Mouse (Mus musculus): Measurements from ENCODE around the gene Ssb.

Gene Ssb

GRCm38 (mm10) chr2:69861485-69862091 lies at the start of gene Ssb:
Ssb (plus strand) TSS chr2:69861562.
- DNase-seq (ENCODE audit: low read depth): peak; percentile 97

GRCm38 (mm10) chr2:69816575-69816974 lies 44.8 kb upstream of the Ssb start:
- no peak for DNase-seq (ENCODE audit: low read depth)

DNA sequence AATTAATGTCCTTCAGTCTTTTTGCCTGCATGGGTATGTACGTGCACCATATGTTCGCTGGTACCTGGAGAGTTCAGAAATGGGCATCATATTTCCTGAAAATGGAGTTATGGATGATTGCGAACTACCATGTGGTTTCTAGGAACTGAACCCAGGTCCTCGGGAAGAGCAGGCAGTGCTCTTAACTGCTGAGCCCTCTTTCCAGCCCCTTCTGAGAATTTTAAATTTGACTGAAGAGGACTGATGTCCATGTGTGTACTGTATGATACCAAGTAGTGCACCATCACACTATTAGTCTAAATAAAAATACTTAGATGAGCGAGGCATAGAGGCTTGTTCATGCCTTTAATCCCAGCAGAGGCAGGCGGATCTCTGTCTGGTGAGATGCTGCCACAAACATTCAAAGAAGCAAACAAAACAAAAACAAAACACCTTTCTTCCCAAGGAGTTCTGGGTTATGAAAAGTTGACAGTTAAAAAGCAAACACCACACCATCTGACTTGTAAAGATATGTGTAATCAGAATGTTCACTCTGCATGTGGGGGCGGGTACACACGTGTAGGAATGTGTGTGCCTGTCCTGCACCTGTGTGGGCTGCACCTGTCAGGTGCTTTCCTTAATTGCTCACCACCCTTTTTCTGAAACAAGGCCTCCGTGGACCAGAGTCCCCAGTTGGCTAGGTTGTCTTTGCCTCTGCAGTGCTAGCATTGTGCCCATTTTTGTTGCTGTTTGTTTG lies 42.8 kb upstream of the Ssb start:
- no peak for DNase-seq (ENCODE audit: low read depth)

DNA sequence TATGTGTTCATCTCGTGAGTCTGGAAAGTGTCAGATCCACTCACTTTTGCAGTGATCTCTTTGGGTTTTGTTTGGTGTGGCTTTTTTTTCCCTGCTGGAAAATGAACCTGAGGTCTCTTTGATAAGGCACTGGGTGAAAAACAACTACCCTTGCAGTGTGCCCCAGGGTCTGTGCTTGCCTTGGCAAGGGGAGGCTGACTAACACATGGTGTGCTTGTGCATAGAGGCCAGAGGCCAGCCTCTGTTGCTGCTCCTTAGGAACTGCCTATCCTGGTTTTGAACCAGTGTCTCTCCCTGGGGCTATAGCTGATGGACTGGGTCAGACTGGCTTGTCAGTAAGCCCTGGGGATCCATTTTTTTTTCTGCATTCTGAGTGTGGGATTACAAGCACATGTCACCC lies 41.2 kb upstream of the Ssb start:
- no peak for DNase-seq (ENCODE audit: low read depth)

- DNase-seq (ENCODE audit: low read depth): no peak
These were observed 39.7 kb upstream of the Ssb start, which contains the start of gene Klhl23 for GRCm38 (mm10) chr2:69821711-69822110. Klhl23 (plus strand) TSS chr2:69821944.

DNA sequence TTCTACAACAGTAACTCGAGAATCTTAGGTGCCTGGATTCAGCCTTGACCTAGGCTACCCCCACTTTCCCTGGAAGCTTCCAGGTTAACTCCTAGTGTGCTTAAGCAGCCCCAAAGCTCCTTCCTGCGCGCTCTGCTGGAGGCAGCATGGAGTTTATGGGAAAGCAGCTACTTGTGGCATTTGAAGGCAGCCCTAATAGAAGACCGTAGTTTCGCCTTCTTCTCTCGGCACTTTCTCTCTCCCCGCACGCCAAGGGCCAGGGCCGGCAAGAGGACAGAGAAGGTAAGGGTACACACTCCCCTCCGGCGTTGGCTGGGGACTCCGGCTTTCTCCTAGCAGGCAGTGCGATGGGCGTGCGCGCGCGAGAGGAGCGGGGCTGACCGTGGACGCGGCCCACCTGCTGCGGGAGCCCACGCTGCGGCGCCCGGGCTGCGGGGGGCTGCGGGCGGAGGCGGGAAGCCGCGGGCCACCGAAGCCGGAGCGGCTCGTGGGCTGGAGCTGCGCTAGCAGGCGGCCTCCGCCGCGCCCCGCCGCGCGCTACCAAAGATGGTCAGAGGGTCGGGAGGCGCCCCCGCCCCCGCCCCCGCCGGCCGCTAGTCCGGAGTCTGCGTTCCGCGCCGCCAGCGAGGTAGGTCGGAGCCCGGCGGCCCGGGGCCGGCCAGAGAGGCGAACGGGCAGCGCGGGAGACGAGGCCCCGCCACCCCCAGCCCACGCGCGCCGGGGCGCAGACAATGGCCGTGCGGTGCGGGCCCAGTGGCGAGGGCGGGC lies 38.8 kb upstream of the Ssb start:
- DNase-seq (ENCODE audit: low read depth): peak; percentile 71

DNA sequence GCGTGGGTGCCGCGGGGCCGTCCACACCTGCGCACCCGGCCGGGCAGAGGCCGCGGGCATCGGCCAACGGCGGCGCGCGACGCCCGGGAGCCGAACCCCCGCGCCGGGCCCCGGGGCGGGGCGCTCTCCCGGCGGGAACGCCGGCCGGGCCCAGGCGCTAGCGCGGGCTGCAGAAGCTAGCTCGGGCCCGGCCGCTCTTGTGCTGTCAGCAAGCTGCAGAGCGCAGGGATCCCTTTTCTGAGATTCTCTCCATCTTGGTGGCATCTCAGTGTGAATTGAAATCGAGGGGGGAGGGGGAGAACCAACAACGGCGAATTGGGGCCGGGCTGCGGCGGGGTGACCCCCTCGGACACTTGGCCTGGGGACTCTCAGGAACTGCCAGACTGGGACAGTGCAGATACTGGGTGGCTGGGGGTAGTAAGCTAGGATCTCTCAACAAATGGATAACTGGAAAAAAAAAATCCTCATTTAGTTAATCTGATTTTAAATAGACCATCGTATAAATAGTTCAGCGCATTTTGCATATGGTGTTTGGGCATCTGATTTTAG lies 38.2 kb upstream of the Ssb start:
- DNase-seq (ENCODE audit: low read depth): peak; percentile 77

DNA sequence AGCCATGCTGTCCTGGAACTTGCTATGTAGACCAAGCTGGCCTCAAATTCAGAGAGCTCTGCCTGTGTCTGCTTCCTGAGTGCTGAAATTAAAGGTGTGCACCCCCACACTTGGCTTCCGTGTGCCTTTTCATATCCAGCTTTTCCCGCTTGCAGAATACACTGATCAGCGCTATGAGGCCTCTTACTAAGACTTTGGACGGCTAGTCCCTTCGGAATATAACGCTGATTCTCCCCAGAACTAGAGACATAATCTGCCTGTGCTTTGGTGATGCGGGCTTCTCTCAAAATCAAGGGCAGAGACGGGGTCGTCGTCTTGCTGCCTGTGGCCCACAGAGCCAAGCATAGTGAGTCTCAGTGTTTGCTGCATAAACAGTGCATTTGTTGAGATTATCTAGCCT lies 35.5 kb upstream of the Ssb start:
- DNase-seq (ENCODE audit: low read depth): no peak

- DNase-seq (ENCODE audit: low read depth): no peak
These were observed 35.0 kb upstream of the Ssb start for GRCm38 (mm10) chr2:69826380-69826779.

DNA sequence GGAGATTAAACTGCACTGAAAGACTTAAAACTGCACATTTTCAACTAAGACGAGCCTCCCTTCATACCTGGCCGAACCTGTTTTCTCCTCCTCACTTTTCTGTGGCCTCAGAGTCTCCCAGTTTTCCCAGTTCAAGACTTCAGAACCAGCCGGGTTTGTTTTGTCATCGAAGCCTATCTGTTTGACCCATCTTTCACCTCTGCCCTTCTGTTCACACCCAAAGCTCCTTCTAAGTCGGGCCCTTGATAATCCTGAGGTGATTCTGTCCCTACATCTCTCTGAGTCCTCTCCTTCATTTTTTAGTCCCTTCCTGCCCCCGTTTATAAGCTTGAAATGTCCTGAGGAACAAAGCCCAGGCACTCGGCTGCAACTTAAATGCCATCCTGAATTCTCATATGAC lies 33.3 kb upstream of the Ssb start:
- no peak for DNase-seq (ENCODE audit: low read depth)

GRCm38 (mm10) chr2:69829680-69830079 lies 31.7 kb upstream of the Ssb start:
- DNase-seq (ENCODE audit: low read depth): no peak

GRCm38 (mm10) chr2:69830116-69830515 lies 31.2 kb upstream of the Ssb start:
- DNase-seq (ENCODE audit: low read depth): no peak

GRCm38 (mm10) chr2:69837244-69837967 lies 24.0 kb upstream of the Ssb start:
- no peak for DNase-seq (ENCODE audit: low read depth)

DNA sequence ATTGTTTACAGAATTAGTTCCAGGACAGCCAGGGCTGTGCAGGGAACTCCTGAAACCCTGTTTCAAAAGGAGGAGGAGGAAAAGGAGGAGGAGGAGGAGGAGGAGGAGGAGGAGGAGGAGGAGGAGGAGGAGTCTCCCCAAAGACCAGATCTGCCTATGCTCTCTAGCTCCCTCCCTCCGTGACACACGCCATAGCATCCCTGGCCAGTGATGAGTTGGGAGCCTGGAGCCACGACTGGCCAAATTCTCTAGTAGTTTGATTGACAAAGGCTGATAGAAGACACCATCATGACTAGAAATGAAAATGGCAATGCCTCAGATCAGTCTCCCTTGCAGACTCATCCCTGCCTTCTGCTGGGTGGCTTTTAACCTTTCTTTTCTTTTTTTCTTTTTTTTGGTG lies 23.4 kb upstream of the Ssb start:
- no peak for DNase-seq (ENCODE audit: low read depth)

DNA sequence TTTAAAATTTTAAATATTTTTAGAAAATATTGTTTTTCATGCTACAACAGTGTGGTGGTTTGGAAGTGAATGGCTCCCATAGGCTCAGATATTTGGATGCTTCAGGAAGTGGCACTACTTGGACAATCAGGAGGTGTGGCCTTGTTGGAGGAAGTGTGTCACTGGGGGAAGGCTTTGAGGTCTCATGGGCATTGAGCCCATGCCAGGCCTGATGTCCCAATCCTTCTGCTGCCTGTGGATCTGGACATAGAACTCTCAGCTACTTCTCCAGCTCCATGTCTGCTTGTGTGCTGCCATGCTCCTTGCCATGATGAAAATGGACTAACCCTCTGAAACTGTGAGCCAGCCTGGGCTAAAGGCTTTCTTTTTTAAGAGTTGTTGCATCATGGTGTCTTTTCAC lies 22.7 kb upstream of the Ssb start:
- no peak for DNase-seq (ENCODE audit: low read depth)

DNA sequence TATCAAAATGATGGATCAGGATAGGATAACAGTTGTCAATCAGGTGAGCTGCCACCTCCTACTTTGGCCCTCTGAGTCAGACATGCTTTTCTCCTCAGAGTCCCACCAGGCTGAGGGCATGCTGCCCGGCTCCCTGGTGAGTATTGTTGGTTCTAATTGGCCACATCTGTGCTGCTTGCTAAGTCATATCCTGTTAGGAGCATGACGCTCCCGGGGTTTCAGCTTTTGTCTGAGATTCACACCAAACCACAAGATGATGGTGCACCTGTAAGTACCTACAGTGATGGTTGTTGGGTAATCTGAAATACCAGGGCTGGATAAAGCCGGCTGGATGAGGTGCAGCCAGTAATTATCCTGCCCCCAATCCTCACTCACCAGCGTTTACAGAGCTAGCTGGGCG lies 21.1 kb upstream of the Ssb start:
- peak; percentile 75 for DNase-seq (ENCODE audit: low read depth)

DNA sequence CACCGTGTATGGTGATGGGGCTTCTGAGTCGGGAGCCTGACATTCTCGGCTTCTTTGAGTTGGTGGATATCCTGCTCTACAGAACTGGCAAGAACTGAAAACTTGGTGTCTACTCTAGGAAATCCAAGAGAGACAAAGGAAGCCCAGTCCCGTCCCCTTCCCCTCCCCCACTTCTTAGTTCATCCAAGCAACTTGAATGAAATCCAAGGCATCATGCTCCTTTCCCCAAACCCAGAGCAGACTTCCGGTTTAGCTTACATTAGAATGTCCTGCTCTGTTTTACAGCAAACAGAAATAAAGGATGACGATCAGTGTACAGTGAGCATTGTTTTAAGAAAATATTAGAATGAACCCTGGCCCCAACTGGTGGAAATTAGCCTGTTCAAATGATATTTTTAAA lies 12.1 kb upstream of the Ssb start:
- DNase-seq (ENCODE audit: low read depth): no peak

GRCm38 (mm10) chr2:69851427-69852058 lies 9.8 kb upstream of the Ssb start:
- peak; percentile 18 for DNase-seq (ENCODE audit: low read depth)

GRCm38 (mm10) chr2:69856392-69856791 lies 5.0 kb upstream of the Ssb start:
- DNase-seq (ENCODE audit: low read depth): peak; percentile 10

GRCm38 (mm10) chr2:69857882-69858281 lies 3.5 kb upstream of the Ssb start:
- peak; percentile 54 for DNase-seq (ENCODE audit: low read depth)

DNA sequence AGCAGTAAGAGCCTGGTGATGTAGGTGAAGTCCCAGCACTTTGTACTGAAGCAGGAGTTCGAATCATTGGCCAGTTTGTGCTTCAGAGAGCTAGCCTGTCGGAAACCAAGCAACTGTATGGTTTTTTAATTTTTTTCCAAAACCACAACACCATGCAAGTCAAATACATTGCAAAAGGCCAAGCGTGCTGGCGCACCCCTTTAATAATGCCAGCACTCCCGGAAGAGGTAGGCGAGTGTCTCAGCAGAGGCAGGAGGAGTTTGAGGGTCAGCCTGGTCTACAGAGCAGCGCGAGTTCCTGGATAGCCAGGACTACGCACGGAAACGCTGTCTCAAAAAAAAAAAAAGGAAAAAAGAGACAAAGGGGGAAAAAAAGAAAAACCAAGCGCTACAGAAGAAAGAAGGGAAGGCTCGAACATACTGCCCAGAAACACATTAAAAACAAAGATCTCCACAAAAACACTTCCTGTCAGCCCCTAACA lies 350 bp upstream of the Ssb start:
- DNase-seq (ENCODE audit: low read depth): peak; percentile 59
